Mouse (Mus musculus): ENCODE results near the gene Vmn1r215.
"Not testable (repeated sequence)": the region's sequence is repeated elsewhere in the genome, so short reads cannot be mapped to it uniquely, and the experiment has no call there.

The Vmn1r215 gene

GRCm38 (mm10) chr13:23067725-23068124 lies at the start of gene Vmn1r215:
Vmn1r215 (plus strand) TSS chr13:23068025.
- DNase-seq, result no peak

GRCm38 (mm10) chr13:23018158-23018557 lies 49.7 kb upstream of the Vmn1r215 start:
- DNase-seq, result no peak

GRCm38 (mm10) chr13:23024812-23025211 lies 43.0 kb upstream of the Vmn1r215 start:
- DNase-seq, result no peak

GRCm38 (mm10) chr13:23030118-23030517 lies 37.7 kb upstream of the Vmn1r215 start, which contains the start of gene Vmn1r214:
Vmn1r214 (plus strand) TSS chr13:23030418.
- no peak for DNase-seq

GRCm38 (mm10) chr13:23057778-23058177 lies 10.0 kb upstream of the Vmn1r215 start:
- DNase-seq, result no peak

- no peak for DNase-seq
Measured at GRCm38 (mm10) chr13:23069312-23069711, 1.5 kb downstream of the Vmn1r215 start.

GRCm38 (mm10) chr13:23094386-23094785 lies 26.6 kb downstream of the Vmn1r215 start:
- DNase-seq, result no peak

- DNase-seq, result not testable (repeated sequence)
Measured at GRCm38 (mm10) chr13:23118126-23118525, 50.3 kb downstream of the Vmn1r215 start, which contains the start of gene Vmn1r217. Vmn1r217 (minus strand) TSS chr13:23118226.

- DNase-seq, result no peak
Measured at GRCm38 (mm10) chr13:23120611-23121010, 52.8 kb downstream of the Vmn1r215 start.
